Mouse (Mus musculus): ENCODE measurements around the gene Mllt6. TPM values are rescaled to one million over a fixed set of nuclear protein-coding genes. Genes with fewer than 3 reads are reported as not detected.

Gene Mllt6
- polyA plus RNA-seq, 2 experiments, result 0.22 to 1.0 TPM

GRCm38 (mm10) chr11:97700003-97700745 is 37.0 kb downstream of the Mllt6 start, which contains the start of gene Pcgf2:
TSS of gene Pcgf2 (minus strand) at chr11:97700497.
- H3K9ac ChIP-seq (replicated peaks), result no peak within 1 kb of the TSS
- no peak within 1 kb of the TSS for H3K27ac ChIP-seq
- peak within 1 kb of the TSS; percentile 49 to 57 for H3K4me3 ChIP-seq (ENCODE audit: insufficient read depth in 1 of 2, low read depth in 2 of 2, low read length in 2 of 2)
- DNase-seq (ENCODE audit: low read depth in 3 of 3, low spot score in 3 of 3) (no peak), ATAC-seq (ENCODE audit: insufficient read depth) (no peak)
- peaks cover 44% of the 10 kb centered on the region for H3K27me3 ChIP-seq (ENCODE audit: control insufficient read depth, insufficient read depth, low read length)
- H3K4me1 ChIP-seq (replicated peaks; ENCODE audit: control insufficient read depth in 2 of 2, insufficient read depth in 2 of 2, low read length in 1 of 2), result peaks cover 3 to 20% of the 10 kb centered on the region in 2 experiments; a peak in 2 of 4 replicates
- peak within 1 kb of the TSS; percentile 76 for H3K4me2 ChIP-seq (ENCODE audit: low read depth)
- TF ChIP-seq EP300 (IDR thresholded peaks at IDR 0.05; ENCODE audit: low read depth) (no peak), CTCF (IDR thresholded peaks at IDR 0.05; ENCODE audit: low read depth) (no peak)
- H3K36me3 ChIP-seq (replicated peaks; ENCODE audit: control insufficient read depth, insufficient read depth, low read depth), result no peaks in the 10 kb centered on the region
- under 1% methylated on average over 76 of the region's 85 CpGs for WGBS (ENCODE audit: insufficient replicate concordance)
- no peaks in the 10 kb centered on the region for H3K9me3 ChIP-seq (ENCODE audit: control insufficient read depth, low read length)

GRCm38 (mm10) chr11:97700746-97701580 is 37.7 kb downstream of the Mllt6 start:
- Histone ChIP-seq H3K4me2 (ENCODE audit: low read depth) (peak overlapping the region; percentile 76), H3K27ac (no peak overlapping the region), H3K4me3 (ENCODE audit: insufficient read depth in 1 of 2, low read depth in 2 of 2, low read length in 2 of 2) (peak overlapping the region; percentile 49 to 57), H3K4me1 (replicated peaks; ENCODE audit: control insufficient read depth in 2 of 2, insufficient read depth in 2 of 2, low read length in 1 of 2) (peaks cover 3 to 20% of the 10 kb centered on the region in 2 experiments; a peak in 2 of 4 replicates), H3K9me3 (ENCODE audit: control insufficient read depth, low read length) (no peaks in the 10 kb centered on the region), H3K9ac (replicated peaks) (no peak overlapping the region), H3K27me3 (ENCODE audit: control insufficient read depth, insufficient read depth, low read length) (peaks cover 44% of the 10 kb centered on the region), H3K36me3 (replicated peaks; ENCODE audit: control insufficient read depth, insufficient read depth, low read depth) (no peaks in the 10 kb centered on the region)
- no peak for ATAC-seq (ENCODE audit: insufficient read depth)
- no peak for DNase-seq (ENCODE audit: low read depth in 3 of 3, low spot score in 3 of 3)
- TF ChIP-seq CTCF (IDR thresholded peaks at IDR 0.05; ENCODE audit: low read depth) (no peak), EP300 (IDR thresholded peaks at IDR 0.05; ENCODE audit: low read depth) (no peak)
- 18% methylated on average over 30 of the region's 30 CpGs for WGBS (ENCODE audit: insufficient replicate concordance)

DNA sequence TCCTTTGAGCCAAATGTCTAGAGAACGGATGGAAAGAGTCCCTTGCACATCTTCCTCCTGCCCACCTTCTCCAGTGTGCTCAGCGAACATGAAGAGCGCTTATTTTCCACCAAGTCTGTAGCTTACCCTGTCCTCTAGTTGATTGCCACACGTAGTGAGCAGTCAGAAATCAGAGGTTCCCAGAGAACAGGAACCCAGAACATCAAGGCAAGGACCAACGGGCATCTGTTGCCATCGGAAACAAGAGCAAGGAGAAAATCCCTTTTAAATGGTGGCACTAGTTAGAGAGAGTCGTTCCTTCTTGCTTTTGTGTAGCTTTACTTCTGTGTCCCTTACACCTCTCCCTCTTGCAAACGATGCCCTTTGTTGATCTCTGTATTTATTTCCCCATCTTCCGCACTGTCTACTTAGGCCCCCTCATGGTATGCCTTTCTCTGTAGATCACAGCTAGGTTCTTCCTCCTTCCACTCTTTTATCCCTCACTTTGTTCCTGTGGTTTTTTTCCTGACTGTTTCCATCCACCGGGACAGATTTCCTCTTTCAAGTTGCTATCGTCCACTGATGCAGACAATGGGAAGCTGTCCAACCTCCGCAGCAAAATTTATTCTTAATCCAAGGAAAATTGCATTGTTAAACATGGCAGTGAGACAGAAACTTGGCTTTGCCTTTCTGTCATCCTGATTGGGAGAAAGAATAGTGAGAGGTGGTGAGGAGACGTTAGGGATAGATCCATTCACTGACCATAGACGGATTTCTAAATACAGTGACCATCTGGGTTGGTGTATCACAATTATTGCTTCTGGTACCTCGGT is 38.6 kb downstream of the Mllt6 start:
- Histone ChIP-seq H3K27ac (no peak overlapping the region), H3K4me2 (ENCODE audit: low read depth) (peak overlapping the region; percentile 83), H3K4me1 (replicated peaks; ENCODE audit: control insufficient read depth in 2 of 2, insufficient read depth in 2 of 2, low read length in 1 of 2) (peaks cover 3 to 18% of the 10 kb centered on the region in 2 experiments; a peak in 2 of 4 replicates), H3K36me3 (replicated peaks; ENCODE audit: control insufficient read depth, insufficient read depth, low read depth) (0 out of 2 replicates have a peak, but pooled peaks cover 1% of the 10 kb centered on the region), H3K9me3 (ENCODE audit: control insufficient read depth, low read length) (no peaks in the 10 kb centered on the region), H3K9ac (replicated peaks) (no peak overlapping the region), H3K4me3 (ENCODE audit: insufficient read depth in 1 of 2, low read depth in 2 of 2, low read length in 2 of 2) (peak overlapping the region in 1 of 2 experiments; percentile 75; a peak in 3 of 4 replicates), H3K27me3 (ENCODE audit: control insufficient read depth, insufficient read depth, low read length) (peaks cover 44% of the 10 kb centered on the region)
- DNase-seq (ENCODE audit: low read depth in 3 of 3, low spot score in 3 of 3), result no peak
- TF ChIP-seq CTCF (IDR thresholded peaks at IDR 0.05; ENCODE audit: low read depth) (no peak), EP300 (IDR thresholded peaks at IDR 0.05; ENCODE audit: low read depth) (no peak)
- no peak for ATAC-seq (ENCODE audit: insufficient read depth)
- 35% methylated on average over 15 of the region's 15 CpGs for WGBS (ENCODE audit: insufficient replicate concordance)

- peak overlapping the region; percentile 75 to 96 for H3K4me3 ChIP-seq (ENCODE audit: insufficient read depth in 1 of 2, low read depth in 2 of 2, low read length in 2 of 2)
- TF ChIP-seq EP300 (IDR thresholded peaks at IDR 0.05; ENCODE audit: low read depth), result 0 out of 2 replicates have a peak, but pooled peaks have one; percentile 13
- TF ChIP-seq CTCF (IDR thresholded peaks at IDR 0.05; ENCODE audit: low read depth), result no peak
- peak overlapping the region; percentile 83 for H3K4me2 ChIP-seq (ENCODE audit: low read depth)
- peak overlapping the region; percentile 28 for H3K9ac ChIP-seq (replicated peaks)
- under 1% methylated on average over 24 of the region's 24 CpGs for WGBS (ENCODE audit: insufficient replicate concordance)
- peaks cover 6% of the 10 kb centered on the region for H3K36me3 ChIP-seq (replicated peaks; ENCODE audit: control insufficient read depth, insufficient read depth, low read depth)
- H3K4me1 ChIP-seq (replicated peaks; ENCODE audit: control insufficient read depth in 2 of 2, insufficient read depth in 2 of 2, low read length in 1 of 2), result peaks cover 3 to 18% of the 10 kb centered on the region in 2 experiments; a peak in 2 of 4 replicates
- H3K9me3 ChIP-seq (ENCODE audit: control insufficient read depth, low read length), result no peaks in the 10 kb centered on the region
- H3K27me3 ChIP-seq (ENCODE audit: control insufficient read depth, insufficient read depth, low read length), result peaks cover 44% of the 10 kb centered on the region
- H3K27ac ChIP-seq, result no peak overlapping the region
- DNase-seq (ENCODE audit: low read depth in 3 of 3, low spot score in 3 of 3), result peak; percentile 65 to 71 (median 67)
- ATAC-seq (ENCODE audit: insufficient read depth), result peak; percentile 2; the same call in 1 of the 2 replicates
These were observed 39.2 kb downstream of the Mllt6 start for GRCm38 (mm10) chr11:97702393-97702745.

Measured in liver, embryonic 14.5 days (tissue).